Mouse (Mus musculus): ENCODE data around the gene Alkbh7.

Gene Alkbh7

GRCm38 (mm10) chr17:56986105-56986805 lies 10.9 kb upstream of the Alkbh7 start:
- no peak for DNase-seq (ENCODE audit: low spot score in 2 of 2)

- DNase-seq (ENCODE audit: low spot score in 2 of 2), result no peak
Observed at GRCm38 (mm10) chr17:56988441-56988840, 8.7 kb upstream of the Alkbh7 start.

- DNase-seq (ENCODE audit: low spot score in 2 of 2), result no peak
Observed at GRCm38 (mm10) chr17:56988921-56989430, 8.2 kb upstream of the Alkbh7 start.

GRCm38 (mm10) chr17:56989467-56990114 lies 7.5 kb upstream of the Alkbh7 start:
- peak; percentile 75 to 82 for DNase-seq (ENCODE audit: low spot score in 2 of 2)

- DNase-seq (ENCODE audit: low spot score in 2 of 2), result peak; percentile 96 to 97
Observed at GRCm38 (mm10) chr17:56990115-56990746, 6.9 kb upstream of the Alkbh7 start, which contains the start of gene Clpp. TSS of gene Clpp (plus strand) at chr17:56990305.

- no peak for DNase-seq (ENCODE audit: low spot score in 2 of 2)
Observed at GRCm38 (mm10) chr17:56990966-56991365, 6.2 kb upstream of the Alkbh7 start.

GRCm38 (mm10) chr17:56995046-56995445 lies 2.1 kb upstream of the Alkbh7 start:
- DNase-seq (ENCODE audit: low spot score in 2 of 2), result no peak

GRCm38 (mm10) chr17:56996506-56996905 lies 633 bp upstream of the Alkbh7 start:
- no peak for DNase-seq (ENCODE audit: low spot score in 2 of 2)

GRCm38 (mm10) chr17:56999414-56999813 lies 2.3 kb downstream of the Alkbh7 start:
- no peak for DNase-seq (ENCODE audit: low spot score in 2 of 2)

- no peak for DNase-seq (ENCODE audit: low spot score in 2 of 2)
Observed at GRCm38 (mm10) chr17:56999968-57000609, 3.0 kb downstream of the Alkbh7 start, which contains the start of gene Pspn. TSS of gene Pspn (minus strand) at chr17:57000018.

GRCm38 (mm10) chr17:57001228-57001627 lies 4.1 kb downstream of the Alkbh7 start:
- DNase-seq (ENCODE audit: low spot score in 2 of 2), result no peak

GRCm38 (mm10) chr17:57003994-57004393 lies 6.9 kb downstream of the Alkbh7 start:
- DNase-seq (ENCODE audit: low spot score in 2 of 2), result no peak

GRCm38 (mm10) chr17:57007137-57007905 lies 10.2 kb downstream of the Alkbh7 start:
- no peak for DNase-seq (ENCODE audit: low spot score in 2 of 2)

GRCm38 (mm10) chr17:57010911-57011235 lies 13.7 kb downstream of the Alkbh7 start:
- no peak for DNase-seq (ENCODE audit: low spot score in 2 of 2)

GRCm38 (mm10) chr17:57011236-57012141 lies 14.3 kb downstream of the Alkbh7 start, which contains the start of the genes Gtf2f1 and Gm17949:
TSS of gene Gtf2f1 (minus strand) at chr17:57011288.
TSS of gene Gm17949 (plus strand) at chr17:57011469.
- DNase-seq (ENCODE audit: low spot score in 2 of 2), result peak; percentile 94 to 96

GRCm38 (mm10) chr17:57012245-57012795 lies 15.2 kb downstream of the Alkbh7 start:
- DNase-seq (ENCODE audit: low spot score in 2 of 2), result no peak

- no peak for DNase-seq (ENCODE audit: low spot score in 2 of 2)
Observed at GRCm38 (mm10) chr17:57019693-57020092, 22.6 kb downstream of the Alkbh7 start.

- DNase-seq (ENCODE audit: low spot score in 2 of 2), result no peak
Observed at GRCm38 (mm10) chr17:57020960-57021359, 23.8 kb downstream of the Alkbh7 start.

- DNase-seq (ENCODE audit: low spot score in 2 of 2), result no peak
Observed at GRCm38 (mm10) chr17:57027471-57027870, 30.3 kb downstream of the Alkbh7 start.

GRCm38 (mm10) chr17:57029691-57030090 lies 32.6 kb downstream of the Alkbh7 start:
- DNase-seq (ENCODE audit: low spot score in 2 of 2), result no peak
